Mouse (Mus musculus) lung, embryonic 16.5 days (tissue): Measurements from ENCODE around the gene Gm21992. TPM values are rescaled to one million over a fixed set of nuclear protein-coding genes. Genes with fewer than 3 reads are reported as not detected.

ENCODE experiments used
- ATAC-seq: fragments of 200-750 bp; cut with Nextera tagmentation; 2 replicates; pipeline ENCODE4 v1.8.0; 2017; ENCODE audit warnings: low read depth, mild to moderate bottlenecking, moderate library complexity
- H3K27ac ChIP-seq: fragments of 300-500 bp; sonication (generic); 2 replicates; pipeline ENCODE4 v1.5.1; 2014; ENCODE audit warnings: mild to moderate bottlenecking, control low read depth, low read length
- H3K27me3 ChIP-seq: fragments of 300-500 bp; sonication (generic); 2 replicates; pipeline ENCODE4 v1.6.1; 2014; ENCODE audit warnings: low read depth, low read length, mixed read lengths; ENCODE audit not compliant: control insufficient read depth, insufficient read depth
- H3K36me3 ChIP-seq: fragments of 300-500 bp; sonication (generic); 2 replicates; pipeline ENCODE4 v1.6.1; 2014; ENCODE audit warnings: low read length; ENCODE audit not compliant: control insufficient read depth, insufficient read depth
- H3K4me1 ChIP-seq: fragments of 300-500 bp; sonication (generic); replicated peaks from 2 replicates; pipeline ENCODE4 v1.6.1; 2014; ENCODE audit warnings: low read length, mixed read lengths; ENCODE audit not compliant: control insufficient read depth, insufficient read depth
- H3K4me2 ChIP-seq: fragments of 300-500 bp; sonication (generic); 2 replicates; pipeline ENCODE4 v1.6.1; 2014; ENCODE audit warnings: low read depth, low read length, control low read depth
- H3K4me3 ChIP-seq: fragments of 300-500 bp; sonication (generic); 2 replicates; pipeline ENCODE4 v1.5.1; 2014; ENCODE audit warnings: mild to moderate bottlenecking, low read length, control low read depth
- H3K9ac ChIP-seq: fragments of 300-500 bp; sonication (generic); 2 replicates; pipeline ENCODE4 v1.6.1; 2014; ENCODE audit warnings: low read length, control low read depth
- H3K9me3 ChIP-seq: fragments of 300-500 bp; sonication (generic); 2 replicates; pipeline ENCODE4 v1.6.1; 2016; ENCODE audit warnings: low read length; ENCODE audit not compliant: control insufficient read depth
- WGBS: fragments of 180-500 bp; shearing (Covaris S2); extraction: QIAGEN DNeasy Blood & Tissue Kit; methylation state at CpG from one replicate; pipeline ENCODE4 v1.1.7; 2014; 5-methylcytosine and 5-hydroxymethylcytosine counted together
- polyA plus RNA-seq: library from polyadenylated mRNA; unstranded; fragments of >200 nt; fragmentation: Nextera tagmentation; extraction: Ambion mirVana; gene quantifications from 2 replicates; pipeline ENCODE4 v1.2.1, GENCODE M21; 2015

The Gm21992 gene
- polyA plus RNA-seq, 1 experiment from 2014 or later, result 30.9 TPM

DNA sequence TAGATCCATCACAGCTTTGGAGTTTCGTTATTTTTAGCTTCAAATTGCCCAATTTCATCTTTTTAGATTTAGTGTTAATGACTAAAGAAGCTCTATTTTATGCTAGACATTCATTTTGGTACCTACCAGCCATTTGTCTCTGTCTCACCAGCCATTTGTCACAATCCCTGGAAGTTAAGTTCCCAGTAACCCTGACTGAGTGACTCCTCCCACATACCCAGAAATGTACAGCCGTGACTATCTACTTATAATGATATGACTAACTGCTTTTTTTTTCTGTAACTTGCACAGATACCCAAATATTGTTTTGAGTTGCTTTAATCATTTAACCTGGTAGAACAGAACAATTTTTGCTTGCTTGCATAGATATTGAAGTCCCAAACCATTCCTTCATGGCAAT is 34.4 kb upstream of the Gm21992 start:
- H3K36me3 ChIP-seq, result no peaks in the 10 kb centered on the region
- H3K27ac ChIP-seq, result no peak overlapping the region
- no peak for ATAC-seq
- no peaks in the 10 kb centered on the region; the same call in 1 of the 2 replicates for H3K27me3 ChIP-seq
- no peak overlapping the region for H3K4me2 ChIP-seq
- 41% methylated on average over 2 of the region's 2 CpGs for WGBS
- no peaks in the 10 kb centered on the region for H3K9me3 ChIP-seq
- H3K4me3 ChIP-seq, result no peak overlapping the region
- H3K9ac ChIP-seq, result no peak overlapping the region
- H3K4me1 ChIP-seq, result no peaks in the 10 kb centered on the region

GRCm38 (mm10) chr19:4842611-4843010 is 31.2 kb upstream of the Gm21992 start:
- H3K27me3 ChIP-seq, result peaks cover 12% of the 10 kb centered on the region
- no peak overlapping the region for H3K4me2 ChIP-seq
- no peak overlapping the region for H3K4me3 ChIP-seq
- H3K9me3 ChIP-seq, result no peaks in the 10 kb centered on the region
- ATAC-seq, result no peak
- peaks cover 14% of the 10 kb centered on the region for H3K4me1 ChIP-seq
- H3K9ac ChIP-seq, result no peak overlapping the region
- 60% methylated on average over 2 of the region's 2 CpGs for WGBS
- H3K27ac ChIP-seq, result no peak overlapping the region
- H3K36me3 ChIP-seq, result no peaks in the 10 kb centered on the region

DNA sequence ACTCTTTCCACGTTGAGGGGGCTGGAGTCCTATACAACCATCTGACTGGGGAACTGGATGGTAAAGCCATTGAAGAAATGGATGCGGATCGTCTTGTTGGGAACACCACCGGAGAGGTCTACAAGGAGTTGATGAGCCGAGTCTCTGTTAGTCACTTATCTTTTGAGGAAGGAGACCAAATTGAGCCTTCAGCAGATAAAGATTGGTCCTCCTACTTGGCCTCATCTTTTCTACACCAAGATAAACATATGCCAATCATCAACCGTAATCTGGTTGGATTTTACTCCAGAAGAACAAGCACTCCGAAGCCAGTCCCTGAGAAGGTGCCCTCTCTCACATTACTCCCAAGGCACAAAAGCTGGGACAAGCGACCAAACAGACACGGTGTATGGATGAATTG is 29.4 kb upstream of the Gm21992 start:
- 82% methylated on average over 9 of the region's 9 CpGs for WGBS
- Histone ChIP-seq H3K9ac (no peak overlapping the region), H3K9me3 (no peaks in the 10 kb centered on the region), H3K27ac (no peak overlapping the region), H3K4me1 (peaks cover 14% of the 10 kb centered on the region), H3K36me3 (no peaks in the 10 kb centered on the region), H3K4me2 (no peak overlapping the region), H3K4me3 (no peak overlapping the region), H3K27me3 (peaks cover 12% of the 10 kb centered on the region)
- no peak for ATAC-seq

DNA sequence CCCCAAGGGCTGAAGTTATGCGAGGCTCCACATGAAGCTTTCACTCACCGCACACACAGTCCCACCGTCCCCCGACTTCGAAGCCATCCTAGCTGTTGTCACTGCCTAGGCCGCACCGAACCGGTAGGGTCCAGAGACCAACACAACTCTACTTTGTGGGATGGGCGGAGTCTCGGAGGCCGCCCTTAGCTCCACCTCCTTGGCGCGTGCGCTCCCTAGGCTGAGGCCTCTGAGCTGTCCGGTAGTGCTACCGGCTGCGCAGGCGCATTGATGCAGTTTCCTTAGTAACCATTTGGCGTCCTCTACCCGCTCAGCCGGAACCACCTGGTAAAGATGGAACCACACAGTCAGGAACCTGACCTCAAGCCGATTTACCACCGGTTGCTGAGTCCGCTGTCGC is 27.7 kb upstream of the Gm21992 start, which contains the start of the genes Ccs and Ccdc87:
Gene Ccs, minus strand, starts transcription at position 184 of the 400 bp plus-strand sequence.
Gene Ccdc87, plus strand, starts transcription at position 218 of the 400 bp plus-strand sequence.
- under 1% methylated on average over 25 of the region's 25 CpGs for WGBS
- Histone ChIP-seq H3K4me1 (peaks cover 14% of the 10 kb centered on the region), H3K4me2 (peak within 1 kb of the TSS; percentile 98), H3K4me3 (peak within 1 kb of the TSS; percentile 76), H3K27me3 (peaks cover 12% of the 10 kb centered on the region), H3K36me3 (no peaks in the 10 kb centered on the region), H3K9ac (peak within 1 kb of the TSS; percentile 84), H3K27ac (0 out of 2 replicates have a peak within 1 kb of the TSS, but pooled peaks have one; percentile 27), H3K9me3 (no peaks in the 10 kb centered on the region)
- ATAC-seq, result peak; percentile 99

GRCm38 (mm10) chr19:4838526-4839140 is 27.2 kb upstream of the Gm21992 start:
- peaks cover 14% of the 10 kb centered on the region for H3K4me1 ChIP-seq
- peak overlapping the region; percentile 76 for H3K4me3 ChIP-seq
- H3K27me3 ChIP-seq, result peaks cover 12% of the 10 kb centered on the region
- no peaks in the 10 kb centered on the region for H3K36me3 ChIP-seq
- H3K4me2 ChIP-seq, result peak overlapping the region; percentile 98
- H3K9me3 ChIP-seq, result no peaks in the 10 kb centered on the region
- 26% methylated on average over 10 of the region's 10 CpGs for WGBS
- peak; percentile 43; the same call in 1 of the 2 replicates for ATAC-seq
- peak overlapping the region; percentile 84 for H3K9ac ChIP-seq
- H3K27ac ChIP-seq, result 0 out of 2 replicates have a peak overlapping the region, but pooled peaks have one; percentile 27

DNA sequence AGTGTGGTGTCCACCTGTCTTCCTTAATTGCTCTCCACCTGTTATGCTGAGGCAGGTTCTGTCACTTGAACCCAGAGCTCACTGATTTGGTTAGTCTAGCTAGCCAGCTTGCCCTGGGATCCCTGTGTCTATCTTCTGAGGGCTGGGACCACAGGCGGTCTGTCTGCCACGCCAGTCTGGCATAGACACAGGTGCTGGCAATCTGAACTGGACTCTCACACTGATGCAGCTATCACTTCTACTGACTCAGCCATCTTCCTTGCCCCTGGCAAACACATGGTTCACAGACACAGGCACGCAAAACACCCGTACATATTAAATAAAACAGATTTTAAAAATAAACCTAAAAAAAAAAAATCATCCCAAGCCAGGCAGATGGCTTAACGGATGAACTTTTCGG is 25.6 kb upstream of the Gm21992 start:
- no peak for ATAC-seq
- no peaks in the 10 kb centered on the region for H3K9me3 ChIP-seq
- 91% methylated on average over 6 of the region's 6 CpGs for WGBS

DNA sequence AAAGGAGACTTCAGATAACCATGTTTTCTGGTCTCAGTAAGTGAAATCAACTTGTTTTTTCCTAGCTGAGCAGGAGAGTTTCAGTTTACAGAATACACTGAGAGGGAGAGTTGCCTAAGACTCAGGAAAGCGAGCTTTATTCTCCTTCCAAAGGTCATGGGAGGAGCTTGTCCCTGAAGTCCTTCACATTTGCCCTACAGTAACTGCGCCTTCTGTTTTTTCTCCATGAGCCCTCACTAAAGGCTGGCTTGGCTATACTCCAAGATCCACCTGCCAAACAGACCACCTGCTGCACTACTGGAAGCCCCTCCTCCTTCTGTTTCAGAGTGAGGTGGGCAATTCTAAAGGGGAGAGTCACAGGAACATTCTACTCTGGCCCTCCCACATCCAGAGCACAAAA is 24.7 kb upstream of the Gm21992 start:
- Histone ChIP-seq H3K4me2 (no peak overlapping the region), H3K4me3 (no peak overlapping the region), H3K9me3 (no peaks in the 10 kb centered on the region), H3K27me3 (peaks cover 12% of the 10 kb centered on the region), H3K36me3 (peaks cover 3% of the 10 kb centered on the region; the same call in 1 of the 2 replicates), H3K9ac (no peak overlapping the region), H3K27ac (no peak overlapping the region), H3K4me1 (peaks cover 14% of the 10 kb centered on the region)
- 67% methylated on average over 2 of the region's 2 CpGs for WGBS
- no peak for ATAC-seq

More for the DNA sequence above, 25.6 kb upstream of the Gm21992 start:
- Histone ChIP-seq H3K27me3 (peaks cover 12% of the 10 kb centered on the region), H3K4me1 (peaks cover 14% of the 10 kb centered on the region), H3K4me3 (no peak overlapping the region), H3K27ac (no peak overlapping the region), H3K36me3 (peaks cover 3% of the 10 kb centered on the region; the same call in 1 of the 2 replicates), H3K9ac (no peak overlapping the region), H3K4me2 (no peak overlapping the region)

- Histone ChIP-seq H3K9me3 (no peaks in the 10 kb centered on the region), H3K4me2 (no peak overlapping the region), H3K27me3 (no peaks in the 10 kb centered on the region), H3K4me1 (peaks cover 8% of the 10 kb centered on the region), H3K4me3 (no peak overlapping the region), H3K9ac (no peak overlapping the region), H3K36me3 (peaks cover 3% of the 10 kb centered on the region; the same call in 1 of the 2 replicates), H3K27ac (no peak overlapping the region)
- 79% methylated on average over 8 of the region's 8 CpGs for WGBS
- no peak for ATAC-seq
Observed at GRCm38 (mm10) chr19:4833977-4834376, 22.6 kb upstream of the Gm21992 start.

DNA sequence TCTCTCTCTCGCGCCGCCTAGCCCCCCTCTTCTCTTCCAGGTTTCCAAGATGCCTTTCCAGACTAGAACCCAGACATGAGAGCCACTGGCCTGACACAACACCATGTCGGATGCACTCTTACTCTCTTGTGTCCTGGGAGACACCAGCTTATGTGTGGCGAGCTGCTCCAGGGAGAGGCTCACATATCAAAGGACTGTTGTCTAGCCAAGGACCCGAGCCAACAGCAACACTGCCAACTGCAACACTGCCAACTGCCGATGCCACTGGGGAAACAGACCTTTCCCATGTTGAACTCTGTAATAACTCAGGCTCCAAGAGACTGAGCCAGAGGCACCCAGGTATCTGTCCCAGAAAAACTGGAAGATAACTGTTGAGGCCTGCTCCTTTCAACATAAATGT is 17.7 kb upstream of the Gm21992 start:
- H3K4me1 ChIP-seq, result no peaks in the 10 kb centered on the region
- no peak overlapping the region for H3K4me3 ChIP-seq
- no peak overlapping the region for H3K4me2 ChIP-seq
- no peaks in the 10 kb centered on the region for H3K9me3 ChIP-seq
- H3K36me3 ChIP-seq, result peaks cover 6% of the 10 kb centered on the region; the same call in 1 of the 2 replicates
- H3K27ac ChIP-seq, result no peak overlapping the region
- H3K27me3 ChIP-seq, result no peaks in the 10 kb centered on the region
- H3K9ac ChIP-seq, result no peak overlapping the region
- no peak for ATAC-seq
- 55% methylated on average over 7 of the region's 7 CpGs for WGBS
